Mouse (Mus musculus): ENCODE measurements around the gene Gmds. TPM values are rescaled to one million over a fixed set of nuclear protein-coding genes. Genes with fewer than 3 reads are reported as not detected.

Gmds gene
- total RNA-seq, 2 experiments from 2014 or later: 7.9 to 8.5 TPM

DNA sequence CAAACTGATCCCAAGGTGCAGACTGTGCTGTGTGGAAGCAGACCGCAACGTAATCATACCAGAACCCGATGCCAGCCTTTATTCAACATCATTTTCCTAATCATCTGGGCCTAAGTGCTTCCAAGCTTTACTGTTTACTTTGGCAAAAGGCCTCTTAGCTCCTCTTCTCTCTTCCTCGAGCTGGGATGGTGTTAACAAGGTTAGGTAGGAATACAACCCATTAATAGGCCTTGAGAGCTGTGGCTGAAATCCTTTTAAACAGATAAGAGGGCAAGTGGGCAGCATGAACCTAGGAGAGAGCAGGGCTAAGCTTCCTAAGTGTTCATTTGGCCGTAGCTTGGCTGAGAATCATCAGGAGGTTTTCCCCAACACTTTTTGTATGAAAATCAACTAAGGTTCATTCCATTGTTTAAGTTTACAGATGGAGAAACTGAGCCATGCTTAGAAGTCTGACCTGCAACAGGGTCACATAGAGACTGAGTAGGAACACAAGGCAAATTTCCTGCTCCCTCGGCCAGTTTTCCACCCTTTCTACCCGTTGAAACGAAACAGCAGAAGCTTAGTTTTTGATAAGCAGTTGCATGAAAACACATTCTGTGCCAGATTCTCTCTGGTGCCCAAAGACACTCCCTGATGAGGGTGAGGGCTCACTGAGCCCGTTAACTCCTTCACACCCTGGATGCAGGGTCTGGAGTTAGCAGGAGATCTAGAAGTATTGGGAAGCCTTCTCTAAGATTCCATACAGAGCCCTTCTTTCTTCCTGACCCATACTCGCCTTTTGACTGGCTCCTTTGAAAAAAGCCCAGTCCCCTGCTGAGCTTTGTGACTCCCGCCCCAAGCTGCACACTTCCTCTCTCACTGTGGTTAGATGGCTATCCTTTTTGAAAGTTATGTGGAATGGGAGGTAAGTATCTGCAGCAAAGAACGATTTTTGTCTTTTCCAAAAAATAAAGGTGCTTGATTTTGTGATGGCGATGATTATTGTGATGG lies 379.9 kb downstream of the Gmds start:
- DNase-seq (ENCODE audit: low spot score in 2 of 2): no peak

DNA sequence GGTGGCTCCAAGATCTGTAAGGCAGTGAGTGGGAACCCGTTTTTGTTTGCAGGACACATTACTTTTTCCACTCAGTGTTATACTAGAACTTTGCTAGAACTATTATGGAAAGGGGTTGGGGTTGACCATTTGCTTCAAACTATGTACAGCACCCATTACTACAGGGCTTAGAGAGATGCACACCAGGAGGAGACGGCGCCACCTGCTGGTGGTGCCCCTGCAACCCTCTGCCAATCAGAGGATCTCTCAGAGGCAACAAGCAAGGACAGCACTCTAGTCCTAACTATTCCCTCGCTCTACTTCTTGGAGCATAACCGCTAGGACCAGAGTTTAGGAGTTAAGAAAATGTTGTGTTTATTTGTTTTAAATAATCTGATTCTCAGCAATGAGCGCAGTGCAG lies 382.0 kb downstream of the Gmds start:
- no peak for DNase-seq (ENCODE audit: low spot score in 2 of 2)

DNA sequence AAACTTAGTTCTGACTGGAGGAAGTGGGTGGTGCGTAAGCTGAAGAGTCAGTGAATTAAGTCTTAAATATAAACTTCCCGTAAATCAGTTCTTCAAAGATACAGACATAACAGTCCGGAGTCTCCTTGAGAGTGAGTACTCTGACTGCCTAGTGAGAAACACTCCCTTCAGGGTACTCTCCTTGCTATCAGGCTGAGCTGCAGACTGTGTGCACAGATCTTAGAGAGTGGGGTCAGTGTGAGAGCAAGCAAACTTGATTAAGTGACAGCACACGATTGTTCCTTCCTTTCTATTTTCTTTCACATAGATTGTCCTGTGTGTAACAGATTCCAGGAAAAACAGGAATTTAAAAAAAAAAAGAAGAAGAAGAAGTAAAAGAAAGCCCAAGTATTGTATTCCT lies 382.4 kb downstream of the Gmds start:
- DNase-seq (ENCODE audit: low spot score in 2 of 2): no peak

DNA sequence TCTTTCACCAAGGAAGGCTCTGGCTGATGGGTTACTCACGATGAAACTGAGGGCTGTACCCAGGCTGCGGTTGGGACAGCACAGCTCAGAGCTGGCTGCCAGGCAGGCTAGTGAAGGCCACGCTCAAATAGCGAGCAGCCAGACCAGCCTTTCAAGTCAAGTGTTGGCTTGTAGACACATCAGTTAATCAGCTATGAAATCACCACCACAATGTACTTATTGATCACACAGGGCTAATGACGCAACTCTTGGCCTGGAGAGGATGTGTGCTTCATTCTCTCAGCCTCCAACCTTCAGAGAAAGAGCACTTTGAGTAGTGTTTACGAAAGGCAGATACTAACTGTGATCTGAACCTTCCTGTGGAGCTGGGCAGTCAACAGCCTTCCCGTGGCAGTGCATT lies 383.4 kb downstream of the Gmds start:
- no peak for DNase-seq (ENCODE audit: low spot score in 2 of 2)

DNA sequence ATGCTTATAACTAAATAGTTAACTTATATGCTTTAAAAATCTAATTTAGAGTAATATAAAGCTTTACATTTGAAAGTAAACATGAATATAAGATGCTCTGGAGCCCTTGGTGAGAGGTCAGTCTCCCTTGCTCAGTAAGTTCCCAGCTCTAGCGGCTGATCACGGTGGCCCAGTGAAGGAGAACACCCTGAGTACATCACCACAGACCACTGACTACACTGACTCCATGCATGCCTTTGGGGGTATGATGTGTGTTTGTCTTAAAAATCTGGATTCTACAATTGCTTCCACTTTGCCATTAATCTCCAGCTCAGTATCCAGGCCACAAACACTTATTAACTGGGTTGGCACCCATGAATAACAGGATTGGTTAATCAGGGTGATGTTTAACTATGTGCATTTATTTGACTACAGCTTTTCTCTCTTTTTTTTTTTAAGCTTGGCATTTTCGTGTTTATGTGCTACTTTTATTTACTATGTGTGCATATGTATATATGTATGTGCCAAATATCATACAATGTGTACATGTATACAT lies 393.8 kb downstream of the Gmds start:
- DNase-seq (ENCODE audit: low spot score in 2 of 2): no peak

DNA sequence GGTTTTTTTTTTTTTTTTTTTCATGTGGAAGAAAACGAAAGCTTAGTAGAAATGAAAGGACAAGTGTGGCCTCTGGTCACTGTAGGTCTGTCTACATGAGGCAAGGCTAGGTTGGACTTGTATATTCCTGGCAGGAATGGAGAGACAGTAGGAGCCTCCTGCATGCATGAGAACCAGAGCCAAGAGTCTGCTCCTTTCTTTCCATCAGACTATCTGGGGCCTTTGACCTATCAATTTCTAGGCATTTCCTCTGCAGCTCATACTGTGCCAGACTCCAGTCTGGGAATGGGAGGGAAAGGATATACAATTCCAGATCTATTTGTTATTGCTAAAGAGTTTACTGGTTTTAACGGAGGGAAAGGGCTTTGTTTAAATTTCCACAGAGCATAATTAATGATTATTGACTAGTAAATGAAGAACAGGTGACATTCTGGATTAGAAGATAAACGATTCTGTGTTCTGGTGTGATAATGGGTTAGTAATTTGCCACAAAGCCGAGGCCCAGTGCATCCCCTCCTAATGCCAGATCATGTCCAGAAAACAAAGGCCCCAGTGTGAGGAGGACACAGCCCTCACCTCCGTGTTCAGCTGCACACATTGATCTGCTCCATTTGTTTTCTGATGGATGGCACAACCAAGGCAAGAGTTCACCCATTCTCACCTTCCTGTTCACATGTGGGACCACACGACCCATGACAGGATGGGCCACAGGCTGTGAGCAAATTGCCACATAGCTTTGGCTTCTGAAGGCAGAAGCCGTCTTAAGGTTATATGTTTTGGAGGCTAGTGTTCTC lies 394.9 kb downstream of the Gmds start:
- DNase-seq (ENCODE audit: low spot score in 2 of 2): no peak

DNA sequence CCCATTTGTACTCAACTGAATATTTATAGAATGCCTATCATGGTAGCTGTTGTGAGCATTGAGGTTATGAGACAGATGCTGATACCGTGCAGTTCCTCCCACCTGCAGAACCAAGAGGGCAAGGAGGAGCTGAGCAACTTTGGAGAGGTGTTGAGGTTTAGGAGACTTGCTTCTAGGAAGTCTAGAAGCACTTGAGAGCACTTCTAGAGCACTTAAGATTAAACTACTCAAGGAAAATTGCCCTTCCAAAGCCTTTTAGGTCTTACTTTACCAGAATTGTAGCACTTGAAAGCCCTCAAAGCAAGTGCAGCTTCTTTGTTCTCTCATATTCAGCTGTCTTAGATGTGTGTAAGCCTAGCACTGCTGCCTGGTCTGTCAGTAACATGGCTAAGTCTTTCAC lies 409.2 kb downstream of the Gmds start:
- no peak for DNase-seq (ENCODE audit: low spot score in 2 of 2)

DNA sequence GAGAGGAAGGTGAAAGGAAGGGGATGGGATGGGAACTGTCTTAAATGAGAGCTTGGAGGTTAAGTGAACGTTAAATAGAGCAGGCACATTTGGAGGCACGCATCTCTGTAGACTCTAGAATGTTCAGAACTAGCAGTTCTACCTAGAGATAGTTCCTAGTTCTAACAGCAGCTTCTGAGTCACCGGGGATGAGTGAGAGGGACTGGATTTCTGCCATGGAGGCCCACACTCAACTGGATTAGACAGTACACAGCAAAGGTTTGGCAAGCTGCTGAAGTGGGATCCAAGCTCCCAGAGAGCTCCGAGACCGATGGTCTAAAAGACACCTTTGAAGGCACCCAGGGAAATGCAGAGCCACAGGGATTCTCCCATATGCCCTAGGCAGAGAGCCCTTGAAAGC lies 411.9 kb downstream of the Gmds start:
- DNase-seq (ENCODE audit: low spot score in 2 of 2): no peak

DNA sequence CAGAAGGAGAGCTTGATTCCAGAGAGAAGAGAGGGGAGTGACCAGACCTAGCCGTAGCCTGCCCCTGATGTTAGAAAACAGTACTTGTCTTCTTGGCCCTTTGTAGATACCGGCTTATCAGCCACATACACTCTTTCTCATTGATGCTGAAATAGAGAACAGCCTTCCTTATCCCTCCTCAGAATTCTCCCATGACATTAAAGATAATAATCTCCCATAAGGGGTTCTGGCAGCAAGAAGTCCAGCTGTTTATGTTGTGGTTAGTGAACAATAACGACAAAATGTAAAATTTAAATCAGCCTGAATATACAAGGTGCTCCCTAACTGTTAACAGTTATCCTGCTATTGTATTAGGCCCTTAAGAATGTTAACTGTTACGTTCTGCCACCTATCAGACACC lies 414.0 kb downstream of the Gmds start:
- no peak for DNase-seq (ENCODE audit: low spot score in 2 of 2)

DNA sequence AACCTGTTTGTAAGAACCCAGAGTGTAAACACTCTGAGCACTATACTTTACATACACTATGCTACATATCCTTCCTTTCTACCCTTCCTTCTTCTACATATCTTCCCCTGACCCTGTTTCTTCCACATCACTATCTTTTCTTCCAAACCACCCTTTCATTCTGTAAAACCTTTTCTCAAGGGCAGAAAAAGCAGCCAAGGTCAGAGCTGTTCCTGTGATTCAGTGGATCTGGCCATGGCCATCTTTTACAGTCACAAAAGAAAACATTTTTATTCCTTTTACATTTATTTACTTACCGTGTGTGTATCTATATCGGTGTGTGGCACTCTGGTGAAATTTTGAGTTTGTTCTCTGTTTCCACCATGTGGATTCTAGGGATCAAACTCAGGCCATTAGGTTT lies 418.8 kb downstream of the Gmds start:
- no peak for DNase-seq (ENCODE audit: low spot score in 2 of 2)

DNA sequence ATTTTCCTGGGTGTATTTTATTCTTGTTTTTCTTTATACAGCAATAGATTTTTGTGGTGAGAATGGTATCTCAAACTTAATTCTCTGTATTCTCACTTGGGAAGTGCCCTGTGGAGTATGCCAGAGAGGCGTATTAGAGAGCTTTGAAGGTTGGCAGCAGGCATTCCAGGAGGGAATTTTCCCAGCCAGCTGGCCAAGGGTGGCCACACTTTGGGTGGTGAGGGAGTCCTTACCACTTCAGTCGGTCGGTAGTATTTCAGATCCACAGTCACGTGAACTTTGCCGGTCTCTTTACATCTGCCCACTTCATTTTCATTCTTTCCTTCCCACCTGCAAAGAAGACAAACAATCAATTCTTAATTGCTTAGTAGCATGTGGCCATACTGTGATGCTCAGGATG lies 421.2 kb downstream of the Gmds start:
- no peak for DNase-seq (ENCODE audit: low spot score in 2 of 2)

DNA sequence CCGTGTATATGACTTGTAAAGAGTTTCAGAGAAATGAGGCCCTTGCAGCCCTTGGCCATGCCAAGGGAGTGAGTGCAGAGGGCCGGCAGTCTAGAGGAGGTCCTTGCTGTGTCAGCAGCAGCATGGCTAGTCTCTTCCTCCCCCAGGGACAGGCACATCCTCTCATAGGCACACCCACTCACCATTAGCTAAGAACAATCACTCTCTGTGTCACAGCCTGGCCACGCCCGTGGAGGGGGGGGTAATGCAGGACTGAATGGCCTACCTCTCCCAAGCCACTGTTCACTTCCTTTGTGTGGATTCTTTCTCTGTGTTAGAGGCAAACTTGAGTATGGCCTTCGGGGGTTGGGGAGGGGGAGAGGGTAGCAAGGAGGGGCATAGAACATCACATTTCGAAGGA lies 422.8 kb downstream of the Gmds start:
- DNase-seq (ENCODE audit: low spot score in 2 of 2): no peak

DNA sequence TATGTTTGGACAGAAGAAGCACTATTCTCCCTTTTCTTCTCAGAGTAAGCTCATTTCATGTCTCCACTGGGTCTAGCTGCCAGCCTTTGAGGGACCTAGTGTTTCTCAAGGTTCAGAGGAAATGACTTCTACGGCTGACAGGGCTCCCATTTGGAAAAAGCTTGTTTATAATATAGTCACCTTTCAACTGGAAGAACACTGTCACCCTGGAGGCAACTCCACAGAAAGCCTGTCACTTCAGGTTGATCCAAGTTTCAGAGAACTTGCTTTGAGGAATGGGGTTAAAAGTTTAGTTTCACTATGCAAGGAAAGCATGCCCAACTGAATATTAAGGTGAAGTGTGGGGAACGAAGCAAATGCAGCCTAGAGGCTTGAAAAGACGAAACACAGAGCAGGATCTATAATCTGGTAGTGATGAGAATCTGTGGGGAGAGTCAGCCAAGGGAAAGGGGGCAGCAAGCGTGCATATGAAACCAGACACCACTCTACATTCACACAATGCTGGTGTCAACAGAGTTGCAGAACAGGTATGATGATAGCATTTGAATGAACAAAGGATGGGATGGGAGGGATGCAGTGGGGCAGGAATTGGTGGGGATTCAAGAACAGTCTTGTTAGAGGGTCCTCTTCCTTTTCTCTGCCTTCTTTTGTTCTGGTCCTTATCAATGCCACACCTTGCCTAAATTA lies 423.5 kb downstream of the Gmds start:
- no peak for DNase-seq (ENCODE audit: low spot score in 2 of 2)

DNA sequence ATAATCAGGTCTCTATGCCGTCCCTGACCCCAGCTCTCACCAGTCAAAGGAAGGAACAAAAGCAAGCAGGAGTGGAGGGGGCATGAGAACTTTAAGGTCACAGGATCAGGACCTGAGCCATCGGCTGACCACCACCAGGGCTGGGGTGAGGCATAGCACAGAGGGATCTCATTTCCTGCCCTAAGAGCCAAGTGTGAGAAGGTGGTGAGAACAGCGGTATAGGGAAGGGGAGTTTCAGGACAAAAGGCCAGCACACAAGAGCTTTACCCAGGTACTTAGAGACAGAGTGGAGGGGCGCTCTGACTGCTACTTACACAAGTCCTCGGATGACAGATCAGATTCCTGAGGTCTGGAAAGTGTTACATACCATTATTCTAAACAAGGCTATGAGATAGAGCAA lies 426.6 kb downstream of the Gmds start:
- DNase-seq (ENCODE audit: low spot score in 2 of 2): no peak

DNA sequence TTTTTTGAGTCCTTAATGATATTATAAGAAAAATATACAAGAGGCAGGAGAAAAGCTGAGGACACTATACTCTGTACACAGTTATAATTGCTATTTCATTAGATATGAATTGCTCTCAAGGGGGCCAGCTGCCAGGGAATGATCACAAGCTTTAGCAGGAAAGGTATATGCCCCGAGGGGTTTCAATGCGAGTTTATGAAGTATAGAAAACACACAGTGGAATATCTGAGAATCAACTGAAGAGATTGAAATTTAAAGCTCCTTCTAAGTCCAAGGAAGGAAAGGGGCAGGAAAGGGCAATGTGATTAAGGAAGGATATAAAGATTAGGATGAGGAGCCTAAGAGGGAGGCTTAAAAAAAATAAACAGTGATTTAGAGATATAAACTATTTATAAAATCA lies 427.2 kb downstream of the Gmds start:
- no peak for DNase-seq (ENCODE audit: low spot score in 2 of 2)

DNA sequence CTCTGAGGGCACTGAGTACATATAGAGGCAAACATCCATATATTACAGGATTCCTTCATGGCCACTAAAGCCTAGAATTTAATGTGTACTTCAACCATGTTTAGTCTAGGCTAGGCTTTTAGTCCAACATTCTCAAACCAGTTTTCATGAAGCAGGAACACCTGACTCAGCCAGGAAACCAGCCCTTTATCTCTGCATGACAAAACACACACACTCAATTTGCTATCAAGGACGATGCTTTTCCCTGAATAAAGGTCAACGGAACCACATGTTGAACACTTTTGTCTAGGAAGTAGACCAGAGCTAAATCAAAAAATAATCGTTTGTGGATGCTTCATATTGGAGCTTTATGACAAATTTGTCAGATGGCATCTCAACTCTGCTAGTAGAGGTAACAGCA lies 429.5 kb downstream of the Gmds start:
- no peak for DNase-seq (ENCODE audit: low spot score in 2 of 2)

DNA sequence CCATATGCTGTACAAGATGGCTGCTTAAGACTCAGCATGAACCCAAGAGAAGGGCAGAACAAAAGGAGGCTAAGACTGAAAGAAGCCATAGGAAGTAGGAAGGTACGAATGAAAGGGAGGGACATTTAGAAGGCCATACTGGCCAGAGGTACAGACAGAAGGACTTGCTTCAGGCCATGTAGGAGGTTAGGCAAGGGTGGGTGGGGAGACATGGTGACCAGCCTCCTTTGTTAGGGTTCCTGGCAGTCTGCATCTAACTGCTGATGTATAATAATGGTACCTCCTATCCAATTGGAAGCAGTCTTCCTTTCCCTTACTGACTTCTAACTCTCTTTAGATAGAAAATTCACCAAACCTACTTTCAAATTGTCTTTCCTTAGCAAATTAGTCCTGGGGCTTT lies 432.0 kb downstream of the Gmds start:
- DNase-seq (ENCODE audit: low spot score in 2 of 2): no peak

DNA sequence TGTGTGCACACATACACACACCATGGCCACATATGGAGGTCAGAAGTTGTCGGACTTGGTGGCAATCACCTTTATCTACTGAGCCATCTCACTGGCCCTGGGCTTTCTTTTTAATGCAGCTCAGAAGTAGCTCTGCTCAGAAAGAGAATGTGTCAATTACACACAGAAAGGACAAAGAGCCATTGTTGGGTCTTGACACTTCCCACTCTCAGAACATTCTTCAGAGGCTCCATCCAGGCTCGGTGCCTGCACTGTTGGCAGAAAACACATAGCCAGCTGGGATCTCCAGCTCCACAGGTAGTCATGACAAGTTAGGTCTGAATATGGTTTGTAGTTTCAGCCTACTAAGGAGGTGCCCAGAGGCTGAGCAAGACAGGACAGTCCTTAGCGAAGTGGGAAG lies 438.3 kb downstream of the Gmds start:
- no peak for DNase-seq (ENCODE audit: low spot score in 2 of 2)

DNA sequence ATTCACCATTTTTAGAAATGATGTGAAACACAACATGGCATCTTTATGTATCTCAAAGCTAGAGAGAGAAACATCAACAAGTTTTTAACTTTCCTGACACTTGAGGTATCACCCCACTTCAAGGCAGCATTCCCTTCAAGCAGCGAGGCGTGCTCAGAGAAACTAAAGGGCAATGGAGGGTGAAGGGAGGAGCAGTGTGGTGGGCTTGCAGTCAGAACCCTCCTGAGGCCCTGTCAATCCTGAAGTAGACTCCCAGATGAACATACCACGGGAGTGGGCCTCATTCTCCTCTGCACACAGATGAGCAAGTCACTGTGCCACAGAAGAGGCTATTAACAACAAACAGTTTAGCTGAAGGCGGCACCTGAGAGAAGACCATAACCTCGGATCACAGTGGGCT lies 439.1 kb downstream of the Gmds start:
- DNase-seq (ENCODE audit: low spot score in 2 of 2): no peak

DNA sequence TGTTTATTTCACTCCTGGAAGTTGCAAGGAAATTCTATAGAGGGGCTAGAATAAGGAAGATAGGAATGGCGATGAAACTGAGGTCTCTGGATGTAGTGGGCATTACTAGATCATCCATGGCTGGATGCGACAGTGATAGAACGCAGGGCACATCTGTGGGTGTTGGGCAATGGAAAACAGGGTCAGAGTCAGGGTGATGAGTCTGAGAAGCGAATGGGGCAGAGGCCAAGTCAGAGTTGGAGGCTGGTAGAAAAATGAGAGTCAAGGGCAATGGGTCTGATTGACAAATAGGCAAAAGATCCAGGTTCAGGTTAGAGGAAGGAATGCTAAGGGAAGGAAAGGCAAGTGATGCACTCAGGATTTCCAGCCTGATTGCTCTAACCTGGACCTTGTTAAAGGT lies 441.0 kb downstream of the Gmds start:
- no peak for DNase-seq (ENCODE audit: low spot score in 2 of 2)

DNA sequence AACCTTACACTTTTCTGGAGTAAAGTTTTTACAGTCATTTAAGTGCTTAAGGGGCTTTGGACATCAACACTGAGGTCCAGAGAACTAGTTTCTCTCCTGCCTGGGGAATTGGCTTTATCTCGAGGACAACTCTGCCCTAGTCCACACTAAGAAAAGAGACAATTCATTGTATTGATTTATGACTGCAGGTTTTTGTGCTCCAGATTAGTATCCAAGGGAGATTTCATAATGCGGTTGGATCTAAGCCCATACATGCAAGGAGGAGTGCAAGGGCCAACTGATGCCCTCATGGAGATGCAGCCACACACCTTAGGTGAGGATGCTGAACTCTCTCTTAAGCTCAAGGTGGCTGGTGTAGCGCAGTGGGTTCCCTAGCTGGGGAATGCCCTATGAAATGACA lies 444.0 kb downstream of the Gmds start:
- no peak for DNase-seq (ENCODE audit: low spot score in 2 of 2)

Measured in gastrocnemius, postnatal 4 days (tissue).